Mouse (Mus musculus) thymus, adult 2 months (tissue): Measurements from ENCODE around the gene Sik3. TPM values are rescaled to one million over a fixed set of nuclear protein-coding genes. Genes with fewer than 3 reads are reported as not detected.

ENCODE experiments used
- DNase-seq: peaks from one replicate; pipeline ENCODE4 v3.0.0; 2021
- H3K27ac ChIP-seq: fragments of 200-500 bp; 2 replicates; pipeline ENCODE4 v1.5.1; 2012; ENCODE audit warnings: low read length, control low read depth; ENCODE audit not compliant: control insufficient read depth, insufficient read depth
- H3K27me3 ChIP-seq: fragments of 200-500 bp; 2 replicates; pipeline ENCODE4 v1.6.1; 2012; ENCODE audit warnings: mild to moderate bottlenecking, low read length, moderate library complexity, mixed read lengths; ENCODE audit not compliant: control insufficient read depth, insufficient read depth
- H3K36me3 ChIP-seq: fragments of 200-500 bp; 2 replicates; pipeline ENCODE4 v1.6.1; 2012; ENCODE audit warnings: mild to moderate bottlenecking, low read length, moderate library complexity; ENCODE audit not compliant: control insufficient read depth, insufficient read depth
- H3K4me1 ChIP-seq: fragments of 200-500 bp; replicated peaks from 2 replicates; pipeline ENCODE4 v1.6.1; 2012; ENCODE audit warnings: low read length; ENCODE audit not compliant: control insufficient read depth, insufficient read depth
- H3K4me3 ChIP-seq: fragments of 200-500 bp; 2 replicates; pipeline ENCODE4 v1.5.1; 2012; ENCODE audit warnings: mild to moderate bottlenecking, low read length, control low read depth, moderate library complexity; ENCODE audit not compliant: control insufficient read depth, insufficient read depth
- CTCF ChIP-seq: fragments of 200-500 bp; IDR thresholded peaks from 2 replicates; pipeline ENCODE4 v1.5.1; 2012; ENCODE audit warnings: mild to moderate bottlenecking, control low read depth, low read length, moderate library complexity, borderline replicate concordance; ENCODE audit not compliant: control insufficient read depth, poor library complexity, insufficient read depth; ENCODE audit errors: extremely low read depth
- POLR2A ChIP-seq: fragments of 200-500 bp; IDR thresholded peaks from 2 replicates; pipeline ENCODE4 v1.6.1; 2012; ENCODE audit warnings: mild to moderate bottlenecking, low read length, control low read depth, moderate library complexity; ENCODE audit not compliant: control insufficient read depth, poor library complexity, insufficient read depth; ENCODE audit errors: extremely low read depth
- WGBS: fragments of 180-500 bp; shearing (Covaris S2); methylation state at CpG from one replicate; pipeline ENCODE4 v1.1.7; 2018; 5-methylcytosine and 5-hydroxymethylcytosine counted together
- polyA plus RNA-seq: library from polyadenylated mRNA; depleted of rRNA; stranded (reverse); fragments of >200 nt; gene quantifications from 2 replicates; pipeline ENCODE4 v1.2.3, GENCODE M21; 2012

The Sik3 gene
- polyA plus RNA-seq, 1 experiment = 29.4 TPM

DNA sequence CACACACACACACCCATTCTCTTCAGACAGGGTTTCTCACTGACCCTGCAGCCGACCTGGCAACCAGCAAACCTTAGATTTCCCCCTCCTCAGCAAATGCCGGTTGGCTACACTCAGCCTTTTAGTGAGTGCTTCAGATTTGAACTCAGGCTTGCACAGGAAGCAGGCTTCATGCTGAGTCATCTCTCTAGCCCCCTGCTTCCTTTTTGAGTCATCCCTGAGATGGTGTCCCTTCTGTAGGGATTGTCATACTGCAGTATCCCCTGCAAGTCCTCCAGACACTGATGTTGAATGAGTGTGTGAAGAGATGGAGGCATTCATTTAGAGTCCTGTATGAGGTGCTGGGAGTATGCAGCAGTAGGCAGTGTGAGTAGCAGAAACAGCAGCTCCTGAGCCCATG is 160.3 kb downstream of the Sik3 start:
- Histone ChIP-seq H3K4me1 (peaks cover 38% of the 10 kb centered on the region), H3K27ac (no peak overlapping the region), H3K4me3 (no peak overlapping the region), H3K36me3 (no peaks in the 10 kb centered on the region), H3K27me3 (no peaks in the 10 kb centered on the region)
- TF ChIP-seq CTCF (no peak), POLR2A (no peak)
- 8% methylated on average over 2 of the region's 2 CpGs for WGBS
- DNase-seq = no peak

DNA sequence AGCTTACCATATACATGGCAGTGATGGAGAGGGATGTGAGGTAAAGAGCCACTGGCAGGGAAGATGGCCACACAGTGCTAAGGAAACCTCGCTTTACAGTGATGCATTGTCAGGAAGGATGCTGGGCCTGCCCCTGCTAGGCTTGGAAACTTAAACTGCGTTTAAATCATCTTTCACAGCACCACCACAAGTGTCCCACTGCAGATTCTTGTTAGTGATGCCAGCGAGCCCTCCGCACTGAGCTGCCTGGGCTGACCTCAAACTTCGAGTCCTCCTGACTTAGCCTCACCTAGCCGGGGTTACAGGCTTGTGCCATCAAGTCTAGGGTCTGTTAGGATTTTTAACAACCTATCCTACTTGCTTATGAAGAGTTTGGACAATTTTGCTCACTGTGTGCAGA is 161.3 kb downstream of the Sik3 start:
- Histone ChIP-seq H3K36me3 (no peaks in the 10 kb centered on the region), H3K4me3 (no peak overlapping the region), H3K27me3 (no peaks in the 10 kb centered on the region), H3K4me1 (peaks cover 46% of the 10 kb centered on the region), H3K27ac (peak overlapping the region; percentile 20; the same call in 1 of the 2 replicates)
- TF ChIP-seq CTCF (no peak), POLR2A (no peak)
- DNase-seq = no peak
- 80% methylated on average over 6 of the region's 6 CpGs for WGBS

DNA sequence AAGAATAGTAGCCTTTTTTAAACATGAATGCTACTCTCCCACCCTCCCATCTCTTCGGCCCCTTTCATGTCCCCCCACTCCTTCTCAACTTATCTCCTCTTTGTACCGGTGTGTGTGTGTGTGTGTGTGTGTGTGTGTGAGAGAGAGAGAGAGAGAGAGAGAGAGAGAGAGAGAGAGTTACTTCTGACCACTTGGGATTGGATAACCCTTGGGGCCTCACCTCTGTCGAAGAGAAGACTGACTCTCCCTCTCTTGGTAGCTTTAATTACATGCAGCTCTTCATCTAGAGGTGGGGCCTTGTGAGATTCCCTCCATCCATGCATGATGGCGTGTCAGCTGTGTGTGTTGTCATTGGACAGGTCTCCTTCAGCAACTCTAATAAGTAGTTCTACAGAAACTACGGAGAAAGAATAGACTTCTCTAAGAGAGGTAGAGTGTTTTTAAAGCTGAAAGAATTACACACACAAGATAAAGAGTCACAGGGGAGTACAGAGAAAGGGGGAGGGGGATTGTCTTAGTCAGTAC is 162.2 kb downstream of the Sik3 start:
- H3K27me3 ChIP-seq = no peaks in the 10 kb centered on the region
- peak overlapping the region; percentile 100 for H3K27ac ChIP-seq
- H3K4me1 ChIP-seq = peaks cover 46% of the 10 kb centered on the region
- no peak for DNase-seq
- H3K4me3 ChIP-seq = no peak overlapping the region
- 62% methylated on average over 5 of the region's 5 CpGs for WGBS
- H3K36me3 ChIP-seq = no peaks in the 10 kb centered on the region
- no peak for TF ChIP-seq CTCF
- TF ChIP-seq POLR2A = no peak

DNA sequence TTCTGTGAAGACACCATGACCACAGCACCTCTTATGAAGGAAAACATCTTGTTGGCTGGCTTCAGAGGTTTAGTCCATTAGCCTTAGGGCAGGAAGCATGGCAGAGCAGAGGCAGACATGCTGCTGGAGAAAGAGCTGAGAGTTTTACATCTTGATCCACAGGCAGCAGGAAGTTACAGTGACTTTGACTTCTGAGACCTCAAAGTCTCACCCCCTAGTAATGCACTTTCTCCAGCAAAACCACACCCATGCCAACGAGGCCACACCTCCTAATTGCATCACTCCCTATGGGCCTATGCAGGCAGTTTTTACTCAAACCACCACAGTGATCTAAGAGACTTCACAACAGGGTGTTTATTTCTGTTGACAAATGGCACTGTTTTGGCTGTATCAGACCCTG is 162.7 kb downstream of the Sik3 start:
- H3K4me1 ChIP-seq = peaks cover 46% of the 10 kb centered on the region
- H3K4me3 ChIP-seq = no peak overlapping the region
- H3K36me3 ChIP-seq = no peaks in the 10 kb centered on the region
- TF ChIP-seq POLR2A (no peak), CTCF (no peak)
- DNase-seq = peak; percentile 87
- no peaks in the 10 kb centered on the region for H3K27me3 ChIP-seq
- WGBS = 0% methylated on average over 1 of the region's 1 CpGs
- H3K27ac ChIP-seq = peak overlapping the region; percentile 100

DNA sequence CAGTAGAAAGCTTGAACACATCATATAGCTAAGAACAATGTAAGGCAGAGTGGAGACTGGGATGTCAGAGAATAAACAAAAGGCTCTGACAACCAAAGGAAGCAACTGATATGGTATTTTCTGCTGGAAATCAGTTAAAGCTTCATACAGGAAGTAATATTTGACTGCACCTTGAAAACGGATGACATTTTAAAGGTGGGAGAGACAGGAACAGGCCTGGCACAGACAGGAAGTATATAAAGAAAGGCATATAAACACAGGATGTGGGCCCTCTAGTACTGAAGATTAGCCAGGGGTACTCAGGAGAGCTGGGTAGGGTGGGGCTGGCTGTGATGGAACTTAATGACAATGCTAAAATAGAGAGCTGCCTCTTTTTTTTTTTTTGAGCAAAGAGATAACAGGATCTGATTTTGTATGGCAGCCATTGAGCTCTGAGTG is 163.3 kb downstream of the Sik3 start:
- H3K4me3 ChIP-seq = no peak overlapping the region
- peaks cover 46% of the 10 kb centered on the region for H3K4me1 ChIP-seq
- DNase-seq = peak; percentile 59
- no peaks in the 10 kb centered on the region for H3K36me3 ChIP-seq
- 11% methylated on average over 1 of the region's 1 CpGs for WGBS
- H3K27me3 ChIP-seq = no peaks in the 10 kb centered on the region
- TF ChIP-seq POLR2A (no peak), CTCF (no peak)
- peak overlapping the region; percentile 100 for H3K27ac ChIP-seq

DNA sequence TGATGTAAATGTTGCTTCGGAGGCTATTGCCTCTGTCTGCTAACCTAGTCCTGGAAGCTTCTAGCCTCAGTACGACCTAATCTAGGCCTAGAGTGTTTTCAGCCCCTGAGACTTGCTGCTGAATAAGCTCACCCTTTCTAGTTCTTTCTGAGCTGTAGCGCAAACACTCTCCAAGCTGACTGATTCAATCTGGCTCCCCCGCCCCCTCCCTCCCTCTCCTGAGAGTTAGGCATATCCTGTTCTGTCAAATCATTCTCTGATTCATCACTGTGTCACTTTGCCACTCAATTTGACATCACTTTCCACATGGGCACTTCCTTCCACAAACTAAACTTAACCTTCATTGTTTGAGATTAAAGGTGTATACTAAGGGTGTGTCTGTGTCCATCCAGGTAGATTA is 164.0 kb downstream of the Sik3 start:
- TF ChIP-seq CTCF (no peak), POLR2A (no peak)
- no peak for DNase-seq
- 77% methylated on average over 4 of the region's 4 CpGs for WGBS
- Histone ChIP-seq H3K27ac (peak overlapping the region; percentile 90), H3K27me3 (no peaks in the 10 kb centered on the region), H3K4me3 (no peak overlapping the region), H3K4me1 (peaks cover 46% of the 10 kb centered on the region), H3K36me3 (no peaks in the 10 kb centered on the region)

DNA sequence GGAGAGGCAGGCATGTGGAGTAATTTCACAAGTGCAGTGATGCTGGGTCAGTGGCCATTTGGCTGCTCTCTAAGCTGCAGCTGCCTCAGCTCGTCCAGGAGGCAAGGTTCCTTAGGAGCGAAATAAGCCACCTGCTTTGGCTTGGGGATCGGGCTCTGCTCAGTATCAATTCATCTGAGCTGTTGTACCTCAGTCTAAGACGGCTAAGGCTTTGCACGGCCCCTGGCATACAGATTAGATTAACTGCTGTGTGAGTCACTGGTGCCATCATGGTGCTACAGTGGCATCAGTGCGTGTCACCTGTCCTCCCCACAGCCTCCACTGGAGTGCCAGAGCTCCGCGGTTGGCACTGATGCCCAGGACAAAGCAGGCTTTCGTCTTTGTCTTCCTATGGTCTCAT is 166.0 kb downstream of the Sik3 start:
- WGBS = 96% methylated on average over 9 of the region's 9 CpGs
- Histone ChIP-seq H3K36me3 (no peaks in the 10 kb centered on the region), H3K27ac (no peak overlapping the region), H3K4me1 (peaks cover 37% of the 10 kb centered on the region), H3K27me3 (no peaks in the 10 kb centered on the region), H3K4me3 (no peak overlapping the region)
- TF ChIP-seq POLR2A = no peak
- DNase-seq = no peak
